Mouse (Mus musculus) embryo, embryonic 11 days (tissue): ENCODE data around the gene Utp6.

Experiments
- DNase-seq: peaks from one replicate; pipeline ENCODE4 v3.0.0-alpha.2; 2015

Utp6 gene

DNA sequence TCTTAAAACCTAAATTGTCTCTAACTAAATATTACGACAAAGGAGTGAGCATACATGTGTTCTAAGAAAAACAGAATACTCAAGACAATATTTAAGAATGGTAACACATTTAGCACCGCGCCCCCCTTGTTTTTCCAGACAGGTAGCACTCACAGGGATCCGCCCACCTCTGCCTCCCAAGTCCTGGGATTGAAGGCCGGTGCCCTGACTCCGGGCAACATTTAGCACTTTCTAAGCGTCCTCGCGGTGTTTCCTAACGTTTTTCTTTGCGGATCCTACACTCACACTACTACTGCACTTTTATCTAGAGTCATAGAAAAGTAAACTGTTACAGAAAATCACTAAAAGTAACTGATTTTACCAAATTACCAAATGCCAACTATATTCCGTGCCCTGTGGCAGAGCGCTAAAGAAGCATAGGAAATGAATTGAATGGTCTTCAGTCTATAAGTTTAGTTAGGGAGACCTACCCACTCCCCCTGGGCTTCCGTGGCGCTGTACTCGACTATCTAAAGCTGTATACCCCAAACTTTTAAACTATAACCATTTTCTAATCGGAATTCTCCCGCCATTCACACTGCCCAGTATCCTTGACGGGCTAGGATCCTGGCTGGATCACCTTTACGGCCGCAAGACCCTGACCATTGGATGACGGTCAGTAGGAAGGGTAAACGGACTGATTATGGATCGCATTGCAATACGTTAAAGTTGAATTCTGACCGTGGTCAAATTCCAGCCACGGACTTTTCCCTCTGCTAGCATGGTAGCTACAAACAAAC lies 655 bp downstream of the Utp6 start:
- peak; percentile 21 for DNase-seq

DNA sequence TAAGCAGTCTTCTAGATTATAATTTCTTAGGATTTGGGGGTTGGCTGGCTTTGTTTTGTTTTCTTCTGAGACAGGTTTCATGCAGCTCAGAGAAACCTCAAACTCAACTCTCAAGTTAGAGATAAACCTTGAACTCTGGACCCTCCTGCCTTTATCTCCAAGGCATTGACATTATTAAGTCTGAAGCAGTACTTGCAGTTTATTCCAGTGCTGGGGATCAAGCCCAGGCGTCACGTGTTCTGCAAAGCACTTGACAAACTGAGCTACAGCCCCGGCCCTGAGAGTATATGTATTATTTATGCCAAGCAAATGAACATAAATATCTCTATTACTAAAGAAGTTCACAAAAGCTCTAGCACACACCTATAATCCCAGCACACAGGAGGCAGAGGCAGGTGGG lies 14.9 kb downstream of the Utp6 start:
- no peak for DNase-seq

DNA sequence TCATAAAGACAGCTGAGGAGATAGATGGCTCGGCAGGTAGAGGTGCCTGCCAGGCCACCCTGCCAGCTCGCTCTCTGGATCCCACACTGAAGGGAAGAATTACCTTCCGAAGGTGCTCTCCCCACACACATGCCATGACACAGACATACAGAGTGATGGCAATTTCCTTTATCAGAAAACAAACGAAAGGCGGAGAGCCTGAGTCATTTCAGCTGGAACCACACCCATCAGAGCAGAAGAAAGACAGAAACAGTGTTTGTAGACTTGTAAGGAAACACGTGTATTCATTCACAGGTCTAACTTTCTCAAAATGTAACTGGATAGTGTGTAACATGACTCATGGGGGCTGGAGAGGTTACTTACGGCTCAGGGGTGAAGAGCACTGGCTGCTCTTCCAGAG lies 18.6 kb downstream of the Utp6 start:
- DNase-seq = no peak

DNA sequence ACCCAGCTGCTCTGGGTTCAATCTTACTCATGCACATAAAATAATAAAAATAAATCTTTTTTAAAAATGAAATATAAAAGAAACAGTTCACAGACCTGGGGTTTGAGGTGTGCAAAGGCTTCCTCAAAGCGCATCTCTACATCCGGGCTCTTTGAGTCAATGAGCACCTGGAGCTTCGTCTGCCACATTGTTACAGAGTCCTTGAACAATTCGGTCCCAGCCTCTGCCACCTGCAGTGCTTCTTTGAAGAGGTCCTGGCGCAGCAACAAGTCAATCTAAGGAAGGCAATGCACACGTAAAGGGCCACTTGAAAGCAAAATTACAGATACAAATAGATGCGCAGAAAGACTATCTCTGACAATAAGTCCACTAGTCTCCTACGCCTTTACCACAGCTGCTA lies 19.1 kb downstream of the Utp6 start:
- no peak for DNase-seq

DNA sequence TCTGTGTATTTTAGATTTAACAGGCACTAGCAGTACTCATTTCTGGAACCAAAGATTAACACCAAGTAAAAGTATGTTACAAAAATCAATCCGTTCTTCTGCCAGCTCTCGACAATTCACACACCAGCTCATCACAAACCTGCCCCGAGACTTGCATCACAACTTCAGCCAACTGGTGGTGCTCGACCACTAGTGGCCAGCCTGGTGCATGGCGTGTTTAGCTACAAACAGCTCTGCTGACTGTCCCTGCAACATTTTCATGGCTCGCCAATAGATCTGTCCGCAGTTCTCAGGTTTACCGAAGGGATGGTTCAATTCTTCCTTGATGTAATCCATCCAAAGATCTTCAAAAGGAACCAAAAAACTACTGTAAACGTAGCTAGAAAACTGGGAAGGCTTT lies 26.4 kb downstream of the Utp6 start:
- DNase-seq = peak; percentile 6

DNA sequence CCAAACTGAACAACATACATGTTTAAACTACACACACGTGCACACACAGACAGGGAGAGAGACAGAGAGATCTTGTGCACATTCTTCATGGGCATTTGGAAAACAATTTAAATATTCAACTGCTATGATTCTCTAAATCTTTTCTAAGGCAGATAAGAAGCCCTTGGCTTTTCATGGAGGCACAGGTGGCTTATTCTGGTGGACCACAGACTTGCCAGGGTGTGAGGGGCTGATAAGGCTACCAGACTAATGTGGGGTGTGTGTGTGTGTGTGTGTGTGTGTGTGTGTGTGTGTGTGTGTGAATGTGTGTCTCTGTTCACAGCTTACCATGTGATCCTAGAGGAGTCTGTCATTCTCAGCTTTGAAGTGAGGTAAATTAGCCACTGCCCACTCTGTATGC lies 39.4 kb downstream of the Utp6 start:
- DNase-seq = no peak

DNA sequence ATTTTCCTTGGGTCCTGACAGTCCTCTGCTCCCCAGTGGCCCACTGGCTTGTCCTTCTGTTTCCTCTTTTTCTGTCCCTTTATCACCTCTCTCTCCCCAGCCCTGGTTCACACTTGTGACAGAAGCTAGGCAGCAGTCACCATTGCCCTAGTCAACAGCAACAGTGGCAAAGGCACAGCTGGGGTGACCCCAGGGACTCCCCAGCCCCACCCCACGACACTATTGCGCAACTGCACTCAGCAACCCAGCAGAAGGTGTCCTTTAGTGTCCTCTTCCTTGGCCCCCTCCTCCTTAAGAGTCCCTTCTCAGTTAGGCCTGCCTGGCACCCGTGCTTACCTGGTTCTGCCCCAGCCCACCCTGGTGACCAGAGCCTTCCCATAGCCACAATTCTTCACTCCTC lies 40.0 kb downstream of the Utp6 start:
- no peak for DNase-seq

DNA sequence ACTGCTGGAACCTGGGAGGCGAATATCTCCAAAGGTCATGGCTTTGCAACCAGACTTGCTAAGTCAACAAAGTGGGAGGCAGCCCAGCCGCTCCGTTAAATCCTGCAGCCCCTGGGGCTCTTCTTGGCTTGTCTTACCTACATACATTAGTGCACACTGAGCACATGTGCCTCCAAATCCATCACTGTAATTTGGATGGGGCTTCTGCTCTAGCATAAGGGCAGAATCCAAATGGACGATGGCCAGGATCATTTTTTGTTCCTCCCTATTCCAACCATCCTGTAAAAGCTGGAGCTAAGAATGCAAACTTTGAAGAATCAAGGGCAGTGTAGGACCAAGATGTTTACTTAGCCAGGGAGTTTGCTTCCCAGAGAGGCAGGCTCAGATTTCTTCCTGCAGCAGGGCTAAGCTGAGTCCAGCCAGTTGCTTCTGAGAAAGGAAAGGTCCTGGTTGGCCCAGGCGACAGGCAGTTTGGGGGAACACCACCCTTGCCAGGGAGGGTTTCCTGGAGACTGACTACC lies 41.6 kb downstream of the Utp6 start:
- peak; percentile 13 for DNase-seq

DNA sequence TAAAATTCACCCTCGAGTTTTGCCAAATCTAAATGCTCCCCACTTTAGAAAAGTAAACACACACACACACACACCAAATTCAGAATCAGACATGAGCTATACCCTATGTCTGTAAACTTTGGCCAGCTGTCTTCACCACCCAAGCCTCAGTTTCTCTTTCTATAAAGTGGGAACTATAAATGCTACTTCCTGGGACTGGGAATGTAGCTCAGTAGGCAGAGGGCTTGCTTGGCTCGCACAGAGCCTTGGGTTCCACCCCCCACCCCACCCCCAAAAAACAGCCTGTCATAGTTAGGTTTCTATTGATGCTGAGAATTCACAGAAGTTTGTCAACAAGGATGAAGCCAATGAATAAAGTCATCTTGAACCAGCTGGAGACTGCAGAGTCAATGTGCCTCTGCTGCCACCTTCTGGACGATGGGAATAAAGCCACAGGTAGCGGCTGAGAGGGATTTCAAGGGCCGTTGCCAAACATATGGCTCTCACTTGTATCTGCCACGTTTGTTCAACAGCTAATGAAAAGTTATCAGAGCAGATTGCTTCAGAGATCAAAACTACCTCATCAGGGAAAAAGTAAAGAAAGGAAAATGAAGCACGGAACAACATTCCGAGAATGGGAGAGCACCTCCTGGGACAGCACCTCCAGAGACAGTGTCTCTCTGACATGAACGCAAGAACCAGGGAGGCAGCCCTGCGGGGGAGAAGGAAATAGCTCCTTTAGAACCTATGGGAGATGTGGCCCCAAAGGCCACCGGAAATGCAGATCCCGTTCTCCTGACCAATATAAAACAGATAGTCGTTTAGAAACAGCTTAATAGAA lies 42.3 kb downstream of the Utp6 start:
- peak; percentile 87 for DNase-seq

DNA sequence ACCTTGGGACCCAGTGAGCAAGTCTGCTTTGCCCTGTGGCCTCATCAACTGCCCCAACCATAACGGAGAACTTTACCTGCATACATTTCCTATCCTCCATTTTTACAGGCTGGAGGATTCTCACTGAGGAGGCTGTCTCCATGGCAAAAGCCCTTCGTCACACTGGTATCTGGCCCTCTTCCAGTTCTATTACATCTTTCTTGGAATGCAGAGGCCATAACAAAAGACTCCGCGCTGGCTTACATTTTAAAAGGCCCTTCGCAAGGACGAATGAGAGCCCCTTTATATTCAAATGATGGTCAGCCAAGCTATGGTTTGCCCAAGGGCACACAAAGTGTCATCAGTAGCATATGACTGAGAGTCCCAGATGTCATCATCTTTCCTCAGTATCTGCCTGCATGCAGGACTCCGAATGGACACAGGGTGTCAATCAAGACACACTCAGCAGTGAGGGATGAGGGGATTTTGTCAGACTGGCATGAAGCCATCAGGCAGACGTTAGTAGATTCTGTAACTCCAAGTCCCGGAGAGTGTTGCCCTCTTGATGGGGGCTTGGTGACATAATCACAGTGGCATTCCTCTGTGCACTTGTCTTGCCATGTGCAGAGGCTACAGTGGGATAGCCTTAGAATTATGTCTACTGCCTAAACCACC lies 46.4 kb downstream of the Utp6 start:
- no peak for DNase-seq

DNA sequence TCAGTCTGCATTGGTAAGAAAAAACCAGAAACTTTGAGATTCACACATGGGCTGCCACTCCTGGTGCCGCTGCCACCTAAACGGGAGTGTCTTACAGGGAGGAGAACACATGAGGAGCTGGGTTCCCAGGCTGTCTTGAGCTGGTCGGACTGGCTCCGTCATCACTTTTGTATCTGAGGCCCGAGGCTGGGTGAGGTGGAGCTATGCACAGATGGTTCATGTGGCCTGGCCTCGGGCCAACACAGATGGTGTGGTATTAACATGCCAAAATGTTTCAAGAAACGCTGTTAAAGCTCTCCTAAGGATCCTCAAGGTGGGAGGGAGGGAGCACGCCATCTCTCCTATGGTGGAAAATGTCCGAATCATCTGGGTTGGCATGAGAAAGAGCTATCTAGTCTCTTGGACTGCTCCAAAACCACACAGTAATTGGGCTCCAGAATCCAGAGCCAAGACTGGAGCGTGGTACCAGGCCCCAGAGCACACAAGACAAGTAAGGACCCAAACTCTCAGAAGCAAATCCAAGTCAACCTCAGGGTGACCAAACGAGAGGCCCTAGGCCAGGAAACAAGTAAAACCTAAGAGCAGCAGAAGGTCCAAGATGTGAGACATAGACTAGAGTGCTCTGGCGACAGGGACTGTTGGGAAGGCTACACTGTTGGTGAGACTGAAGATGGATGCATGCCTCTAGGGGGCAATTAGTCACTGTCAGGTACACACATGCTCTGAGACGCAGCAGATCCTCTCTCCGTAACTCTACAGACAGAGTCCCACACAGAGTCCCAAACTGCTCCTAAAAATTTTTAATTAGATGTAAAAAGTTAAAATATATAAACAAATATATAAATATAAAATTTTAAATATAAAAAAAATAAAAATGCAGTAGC lies 53.3 kb downstream of the Utp6 start:
- peak; percentile 24 for DNase-seq

DNA sequence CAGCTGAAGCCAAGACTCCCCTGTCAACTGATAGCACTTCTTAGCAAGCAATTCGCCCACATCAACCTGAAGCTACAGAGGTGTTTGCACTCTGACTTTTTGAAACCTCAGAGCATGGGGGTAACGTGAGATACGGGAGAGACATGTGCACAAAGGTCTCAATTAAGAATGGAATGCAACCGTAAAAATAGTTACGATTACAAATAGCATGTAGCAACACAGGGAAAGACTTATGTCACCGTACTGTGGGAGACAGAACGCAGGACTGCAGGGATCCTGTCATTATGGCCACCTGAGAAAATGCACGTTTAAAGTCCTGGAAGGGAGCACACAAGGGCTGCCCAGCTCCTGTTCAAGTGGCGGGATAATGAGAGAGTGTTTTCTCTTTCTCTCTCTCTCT lies 55.3 kb downstream of the Utp6 start:
- no peak for DNase-seq

DNA sequence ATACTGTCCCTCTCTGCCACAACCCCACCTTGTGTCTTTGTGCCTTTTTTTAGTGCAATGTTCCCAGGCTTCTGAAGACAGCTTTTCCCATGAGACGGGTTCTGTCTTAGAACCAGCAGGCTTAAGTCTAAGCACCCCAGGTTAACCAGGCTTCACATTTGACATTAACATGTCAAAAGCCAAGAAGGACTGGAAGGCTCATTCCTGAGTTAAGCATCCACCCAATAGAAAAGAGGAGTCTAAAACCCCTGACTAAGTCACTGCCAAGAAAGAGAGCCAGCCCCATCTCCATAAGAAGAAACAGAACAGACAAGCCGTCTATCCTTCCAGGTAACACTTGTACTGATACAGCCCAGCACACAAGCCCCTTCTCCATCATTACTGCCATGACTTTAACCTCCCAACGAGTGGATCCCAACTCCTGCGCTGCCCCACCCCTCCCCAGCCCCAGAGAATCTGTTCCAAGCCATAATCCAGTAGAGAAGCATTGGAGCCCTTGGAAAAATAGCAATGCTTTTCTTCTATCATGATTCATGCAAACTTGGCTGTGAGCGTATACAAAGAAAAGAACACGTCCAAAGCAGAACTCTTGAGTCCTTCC lies 59.2 kb downstream of the Utp6 start:
- DNase-seq = no peak

DNA sequence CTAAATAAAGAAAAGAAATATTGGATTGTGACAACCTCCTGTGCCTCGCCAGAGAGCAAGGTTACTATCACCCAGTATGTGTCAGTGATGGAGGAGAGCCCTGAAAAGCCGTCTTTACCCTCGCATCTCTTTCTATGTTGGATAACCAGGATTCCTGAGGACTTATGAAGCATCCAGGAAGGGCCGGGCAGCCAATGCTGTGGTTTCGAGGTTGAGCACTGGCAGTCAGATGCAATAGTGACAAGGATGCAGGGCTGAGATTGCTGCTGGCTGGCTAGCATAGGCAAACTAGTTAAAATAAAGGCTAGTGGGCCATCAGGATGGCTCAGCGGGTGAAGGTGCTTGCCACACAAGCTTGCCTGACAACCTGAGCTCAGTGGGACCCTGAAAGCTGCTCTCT lies 61.0 kb downstream of the Utp6 start:
- no peak for DNase-seq

DNA sequence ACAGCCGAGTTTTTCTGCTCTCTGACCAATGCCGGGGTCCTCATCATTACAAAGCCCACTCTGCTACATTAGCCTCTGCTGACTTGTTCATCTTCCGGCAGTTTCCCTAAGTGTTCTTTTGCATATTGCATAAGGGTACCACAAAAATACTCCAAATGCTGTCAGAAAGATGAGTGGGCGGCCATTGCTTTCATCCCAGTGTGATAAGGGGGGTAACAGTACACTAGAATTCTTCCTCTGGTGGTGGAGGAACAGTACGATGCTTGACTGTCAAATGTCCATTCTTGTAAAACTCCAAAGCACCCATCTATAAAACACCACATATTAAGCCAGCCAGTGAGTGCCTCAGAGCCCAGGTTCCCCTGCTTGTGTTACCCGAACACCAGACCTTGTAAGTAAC lies 69.9 kb downstream of the Utp6 start:
- DNase-seq = no peak

DNA sequence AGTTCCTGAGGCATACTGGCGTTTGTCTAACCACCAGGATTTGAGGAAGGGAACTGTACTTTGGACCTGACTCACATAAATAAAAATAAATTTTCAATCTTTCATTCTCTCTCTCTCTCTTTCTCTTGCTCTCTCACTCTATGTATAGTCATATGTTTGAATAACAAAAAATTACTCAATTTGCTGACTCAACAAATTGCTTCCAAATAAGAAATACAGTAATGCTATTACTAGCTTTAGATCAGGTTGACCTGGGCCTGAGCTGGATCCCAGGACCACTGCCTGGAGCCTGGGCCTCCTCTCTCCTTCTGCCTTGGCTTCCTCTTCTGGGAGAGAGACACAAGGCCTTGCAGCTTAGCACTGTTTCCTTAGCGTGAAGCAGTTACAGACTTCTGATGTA lies 71.4 kb downstream of the Utp6 start:
- no peak for DNase-seq

DNA sequence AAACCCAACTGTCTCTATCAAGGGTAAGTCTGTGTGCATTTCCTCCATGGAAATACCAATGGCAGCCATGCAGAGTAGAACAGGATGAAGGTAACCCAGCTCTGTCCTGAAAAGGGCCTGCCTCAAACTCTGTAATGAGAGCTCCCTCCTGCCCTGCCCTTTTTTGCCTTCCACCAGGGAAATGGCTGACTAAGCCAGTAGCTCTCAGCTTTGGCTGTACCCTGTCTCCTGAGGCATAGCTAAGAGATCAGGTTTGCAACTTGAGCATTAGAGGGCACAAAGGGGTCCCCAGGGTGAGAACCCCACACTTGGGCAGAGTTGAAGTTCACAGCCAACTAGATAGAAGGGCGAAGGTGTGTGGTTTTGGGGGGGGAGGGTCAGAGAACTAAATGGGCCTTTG lies 75.2 kb downstream of the Utp6 start:
- no peak for DNase-seq

DNA sequence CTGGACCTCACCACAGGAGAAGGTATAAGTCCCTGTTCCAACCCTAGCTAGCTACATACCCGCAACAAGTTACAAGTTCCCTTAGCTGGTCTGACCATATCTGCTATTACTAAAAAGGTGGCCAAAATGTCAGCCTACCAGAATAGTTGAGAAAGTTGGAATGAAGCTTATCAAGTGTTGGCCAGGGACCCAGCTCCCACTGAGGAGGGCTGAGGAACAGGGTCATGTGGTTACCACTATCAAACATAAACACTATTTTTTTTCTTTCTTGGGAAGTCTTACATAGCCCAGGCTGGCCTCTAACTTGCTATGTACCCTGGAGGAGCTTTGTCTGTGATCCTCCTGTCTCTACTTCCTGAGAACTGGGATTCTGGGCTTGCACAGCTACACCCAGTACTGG lies 75.8 kb downstream of the Utp6 start:
- DNase-seq = no peak

DNA sequence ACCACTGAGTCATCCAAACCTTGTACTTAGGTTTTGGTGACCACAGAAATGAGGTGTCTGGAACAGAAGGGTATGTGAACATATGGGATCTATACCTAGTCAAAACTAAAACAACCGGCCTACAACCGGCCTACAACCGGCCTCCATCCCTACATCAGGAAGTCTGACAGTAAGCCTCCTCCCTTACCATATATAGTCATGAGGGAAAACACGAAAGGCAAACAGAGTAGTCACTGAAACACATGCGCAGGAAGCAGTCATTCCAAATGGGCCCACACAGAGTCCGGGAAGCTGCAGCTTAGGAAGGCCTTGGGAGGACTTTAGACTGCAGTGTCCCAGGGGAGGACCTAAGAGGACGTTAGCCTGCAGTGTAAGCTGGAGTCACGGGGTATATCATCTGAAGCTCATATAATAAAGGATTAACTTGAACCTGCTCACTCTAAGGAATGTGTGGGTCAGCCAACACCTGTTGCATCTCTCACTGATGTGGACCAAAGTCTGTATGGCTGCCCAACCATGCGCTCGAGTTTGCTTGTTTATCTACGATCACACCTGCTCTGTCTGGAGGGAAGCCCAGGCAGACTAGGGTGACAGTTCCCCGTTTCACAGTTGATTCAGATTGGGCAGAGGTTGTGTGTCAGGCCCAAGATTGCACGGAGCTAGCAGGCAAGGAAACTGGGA lies 76.3 kb downstream of the Utp6 start:
- DNase-seq = no peak

DNA sequence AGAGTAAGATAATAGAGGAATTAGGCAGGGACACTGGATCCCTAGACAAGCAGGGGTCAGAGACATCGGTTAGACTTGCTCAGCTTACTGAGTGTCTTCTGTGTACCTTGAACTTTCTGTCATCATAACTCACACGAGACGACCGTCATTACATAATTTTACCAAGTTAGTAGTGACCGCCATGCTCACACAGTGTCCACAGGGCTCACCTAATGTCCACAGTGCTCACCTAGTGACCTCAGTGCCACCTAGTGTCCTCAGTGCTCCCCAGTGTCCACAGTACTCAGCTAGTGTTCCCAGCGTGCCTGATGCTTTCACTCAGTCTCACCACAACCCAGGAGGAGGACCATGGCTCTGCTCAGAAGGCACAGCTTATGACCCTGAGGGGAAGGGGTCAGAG lies 77.4 kb downstream of the Utp6 start:
- no peak for DNase-seq
